Mouse (Mus musculus) embryonic fibroblast, embryonic 13.5 days (primary cell): ENCODE data around the gene Dnajc17.

Experiments used
- CTCF ChIP-seq: IDR thresholded peaks from 2 replicates; pipeline ENCODE4 v1.5.1; 2011; ENCODE audit warnings: mild to moderate bottlenecking, control low read depth, low read length, moderate library complexity, borderline replicate concordance; ENCODE audit not compliant: insufficient read depth
- POLR2A ChIP-seq: IDR thresholded peaks from 2 replicates; pipeline ENCODE4 v1.6.1; 2011; ENCODE audit warnings: low read depth, mild to moderate bottlenecking, control low read depth, low read length, moderate library complexity

- TF ChIP-seq POLR2A (no peak), CTCF (no peak)
These were observed 60.8 kb downstream of the Dnajc17 start for GRCm38 (mm10) chr2:119147775-119148174.
